Mouse (Mus musculus) yolk sac, embryonic 10.5 days (tissue): ENCODE measurements around the gene Nrxn2.

Experiments used
- DNase-seq: peaks from one replicate; pipeline ENCODE4 v3.0.0-alpha.2; 2017; ENCODE audit warnings: low spot score

Gene Nrxn2

DNA sequence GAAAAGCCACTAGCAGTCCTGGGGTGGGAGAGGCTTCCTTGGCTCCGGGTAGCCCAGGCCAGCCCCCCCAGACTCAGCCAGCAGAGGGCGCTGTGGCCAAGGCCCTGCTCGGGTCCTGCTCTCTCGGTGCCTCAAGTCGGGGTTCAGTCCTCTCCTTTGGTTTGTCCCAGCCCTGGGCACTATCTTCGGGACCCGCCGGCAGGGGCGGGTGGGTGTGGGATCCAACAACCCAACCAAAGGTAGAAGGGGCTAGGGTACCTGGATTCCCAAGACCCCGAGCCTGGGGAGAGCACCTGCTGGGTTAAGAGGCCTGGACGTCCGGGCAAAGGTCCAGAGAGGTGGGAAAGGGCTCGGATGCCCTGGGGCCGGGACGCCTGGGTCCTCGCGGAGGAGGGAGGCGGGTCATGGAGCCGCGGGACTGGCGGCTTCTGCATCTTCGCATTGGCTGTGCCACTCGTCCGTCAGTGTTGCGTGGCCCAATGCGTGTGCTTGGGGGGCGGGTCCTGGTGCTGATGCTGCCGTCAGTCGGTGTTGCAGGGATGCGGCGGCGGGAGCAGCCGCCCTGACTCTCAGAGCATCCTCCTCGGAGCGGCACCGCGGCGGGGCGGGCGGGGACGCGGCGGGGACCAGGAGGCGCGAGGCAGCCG is at the start of gene Nrxn2:
TSS of gene Nrxn2 (plus strand) at position 499 of the 647 bp plus-strand sequence.
- peak; percentile 75 for DNase-seq

GRCm38 (mm10) chr19:6370175-6370574 is 48.4 kb upstream of the Nrxn2 start:
- no peak for DNase-seq

GRCm38 (mm10) chr19:6372433-6372832 is 46.1 kb upstream of the Nrxn2 start:
- DNase-seq: no peak

GRCm38 (mm10) chr19:6373539-6374400 is 44.8 kb upstream of the Nrxn2 start:
- no peak for DNase-seq

DNA sequence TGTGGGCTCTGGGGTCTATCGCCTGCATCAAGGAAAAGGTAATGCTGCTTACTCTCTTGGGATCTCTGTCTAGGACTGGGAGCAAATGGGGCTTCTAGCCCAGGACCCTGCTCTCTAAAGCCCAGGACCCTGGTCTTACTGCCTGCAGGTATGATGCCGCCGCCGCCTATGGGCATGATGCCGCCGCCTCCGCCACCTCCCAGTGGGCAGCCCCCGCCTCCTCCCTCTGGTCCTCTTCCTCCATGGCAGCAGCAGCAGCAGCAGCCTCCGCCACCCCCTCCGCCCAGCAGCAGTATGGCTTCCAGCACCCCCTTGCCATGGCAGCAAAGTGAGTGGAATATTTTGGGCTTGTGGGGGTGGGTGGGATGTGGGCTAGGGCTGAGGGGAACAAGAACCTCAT is 44.0 kb upstream of the Nrxn2 start:
- DNase-seq: no peak

GRCm38 (mm10) chr19:6375423-6376254 is 42.9 kb upstream of the Nrxn2 start:
- DNase-seq: no peak

GRCm38 (mm10) chr19:6376255-6376564 is 42.3 kb upstream of the Nrxn2 start:
- no peak for DNase-seq

DNA sequence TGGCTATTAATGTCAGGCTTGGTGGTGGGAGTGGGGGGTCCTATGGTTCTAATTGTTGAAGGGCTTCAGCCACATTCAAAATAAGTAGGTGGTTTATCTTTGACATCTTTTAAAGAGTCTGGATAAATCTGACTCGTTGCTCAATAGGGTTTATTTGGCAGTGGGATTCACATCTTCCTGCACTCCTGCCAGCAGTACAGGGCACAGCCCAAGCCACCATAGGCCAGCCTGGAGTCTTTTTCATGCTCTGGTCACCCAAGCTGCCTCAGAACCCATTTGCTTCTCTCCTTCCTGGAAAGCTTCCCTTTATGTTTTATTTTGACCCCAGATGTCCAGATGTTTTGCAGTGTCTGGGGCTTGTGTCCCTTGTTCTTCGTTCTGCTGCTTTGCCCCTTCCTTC is 41.9 kb upstream of the Nrxn2 start:
- DNase-seq: no peak

GRCm38 (mm10) chr19:6377327-6378040 is 41.0 kb upstream of the Nrxn2 start:
- DNase-seq: no peak

DNA sequence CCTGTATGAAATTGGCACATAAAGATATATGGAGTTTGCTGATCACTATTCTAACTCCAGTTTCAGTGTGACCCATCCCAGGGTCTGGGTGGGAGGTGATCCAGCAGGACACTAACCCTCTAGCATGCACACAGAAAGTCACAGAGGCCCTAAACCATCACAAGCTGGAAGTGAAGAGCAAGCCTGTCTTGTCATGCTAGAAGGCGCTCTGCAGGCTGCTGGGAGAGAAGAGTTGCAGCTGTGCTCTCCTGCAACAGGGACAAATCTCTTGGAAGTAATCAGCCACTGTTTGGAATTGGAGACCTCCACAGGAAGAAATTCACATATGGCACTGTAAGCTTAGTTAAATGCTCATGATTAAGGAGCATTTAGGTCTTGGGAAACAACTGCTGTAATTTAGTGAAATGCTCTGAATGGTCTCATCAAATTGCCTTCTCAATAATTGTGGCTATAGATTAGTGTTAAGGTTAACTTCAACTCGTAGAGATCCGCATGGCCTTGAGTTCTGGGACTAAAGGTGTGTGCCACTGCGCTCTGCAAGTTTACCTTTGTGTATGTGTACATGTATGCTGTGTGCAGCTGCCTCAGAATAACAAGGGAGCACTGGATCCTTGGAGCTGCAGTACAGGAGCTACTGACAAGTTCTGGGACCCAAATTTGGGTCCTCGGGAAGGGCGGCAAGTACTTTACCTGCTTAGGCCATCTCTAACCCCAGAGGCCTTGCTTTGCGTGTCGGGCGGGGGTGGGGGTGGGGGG is 37.9 kb upstream of the Nrxn2 start:
- no peak for DNase-seq

- no peak for DNase-seq
These were observed 37.3 kb upstream of the Nrxn2 start for GRCm38 (mm10) chr19:6381238-6381637.

DNA sequence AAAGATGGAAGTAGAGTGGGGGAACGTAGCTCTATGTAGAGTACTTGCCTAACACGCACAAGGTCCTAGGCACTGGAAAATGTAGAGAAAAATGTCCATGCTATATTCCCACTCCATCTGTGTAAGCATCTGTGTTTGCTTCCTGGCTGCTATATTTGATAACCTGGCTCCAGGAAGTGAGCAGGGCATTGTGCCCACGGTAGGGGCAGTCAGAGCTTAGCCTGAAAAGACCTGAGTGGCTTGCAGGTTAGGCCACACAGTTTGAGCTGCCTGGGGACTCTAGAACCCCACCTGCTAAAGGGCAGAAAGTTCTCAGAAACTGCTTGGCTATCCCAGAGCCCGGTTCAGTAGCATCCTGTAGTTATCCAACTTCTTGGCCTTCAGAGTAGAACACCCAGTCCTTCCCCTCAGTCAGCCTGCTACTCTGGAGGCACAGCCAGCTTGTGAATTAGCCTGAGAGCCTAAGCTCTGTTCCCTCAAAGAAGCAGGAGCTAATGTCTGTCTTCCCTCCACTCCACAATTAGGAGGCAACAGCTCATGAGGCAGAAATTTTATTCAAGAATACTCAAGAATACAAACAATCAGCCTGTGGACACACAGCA is 36.1 kb upstream of the Nrxn2 start:
- no peak for DNase-seq

DNA sequence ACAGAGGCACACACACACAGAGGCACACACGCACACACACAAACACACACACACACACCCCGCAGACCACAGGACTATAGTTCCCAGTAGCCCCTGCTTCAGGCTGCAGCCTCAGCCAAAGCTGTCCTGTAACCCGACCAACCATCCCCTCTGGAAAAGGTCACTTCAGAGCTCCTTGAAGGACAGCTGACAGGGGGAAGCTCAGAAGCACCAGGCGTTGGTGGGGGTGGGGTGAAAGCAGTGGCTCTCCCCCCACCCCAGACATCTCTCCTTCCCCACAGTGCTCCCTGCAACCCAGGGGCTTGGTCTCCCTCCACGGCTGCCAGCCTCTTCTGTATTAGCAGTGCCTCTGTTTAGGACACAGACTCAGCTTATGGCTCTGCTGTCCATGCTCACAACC is 35.1 kb upstream of the Nrxn2 start:
- DNase-seq: no peak

DNA sequence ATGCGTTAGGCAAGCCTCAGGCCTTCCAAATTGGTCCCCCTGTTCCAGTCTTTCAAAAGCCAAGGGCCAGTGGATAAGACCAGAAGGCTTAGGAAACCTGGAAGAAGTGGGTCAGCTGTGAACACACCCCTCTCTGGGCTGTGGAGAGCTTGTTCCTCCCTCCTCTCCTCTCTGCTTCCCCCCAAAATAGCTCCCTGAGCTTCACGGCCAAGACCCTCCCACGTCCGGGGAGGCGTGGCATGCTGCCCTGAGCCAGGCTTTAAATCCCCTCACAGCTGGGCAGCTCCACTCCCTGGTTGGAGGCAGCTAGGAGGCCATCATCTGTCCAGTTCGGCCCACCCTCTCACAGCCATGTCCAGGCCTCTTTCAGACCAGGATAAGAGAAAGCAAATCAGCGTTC is 34.4 kb upstream of the Nrxn2 start, which contains the start of gene Pygm:
TSS of gene Pygm (plus strand) at position 272 of the 400 bp plus-strand sequence.
- no peak for DNase-seq

DNA sequence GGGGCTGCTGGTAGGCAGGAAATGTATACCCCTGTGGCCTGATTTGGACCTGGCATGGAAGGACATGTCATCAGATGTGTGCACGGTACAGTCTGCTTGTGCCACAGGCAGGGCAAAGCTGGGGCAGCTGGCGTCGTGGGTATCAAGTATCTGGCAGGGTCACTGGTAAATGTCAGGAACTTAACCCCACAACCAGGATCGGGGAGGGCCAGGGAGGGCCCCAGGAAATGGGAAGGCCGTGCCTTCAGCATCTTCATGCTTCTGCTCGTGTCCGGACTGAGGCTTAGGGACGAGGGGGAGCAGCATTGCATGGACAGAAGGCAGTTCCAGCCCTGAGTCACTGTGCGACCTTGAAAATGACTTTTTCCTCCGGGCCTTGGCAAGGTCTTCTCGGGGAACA is 33.6 kb upstream of the Nrxn2 start:
- no peak for DNase-seq

- no peak for DNase-seq
These were observed 33.1 kb upstream of the Nrxn2 start for GRCm38 (mm10) chr19:6385419-6385818.

GRCm38 (mm10) chr19:6385821-6386220 is 32.7 kb upstream of the Nrxn2 start:
- no peak for DNase-seq

DNA sequence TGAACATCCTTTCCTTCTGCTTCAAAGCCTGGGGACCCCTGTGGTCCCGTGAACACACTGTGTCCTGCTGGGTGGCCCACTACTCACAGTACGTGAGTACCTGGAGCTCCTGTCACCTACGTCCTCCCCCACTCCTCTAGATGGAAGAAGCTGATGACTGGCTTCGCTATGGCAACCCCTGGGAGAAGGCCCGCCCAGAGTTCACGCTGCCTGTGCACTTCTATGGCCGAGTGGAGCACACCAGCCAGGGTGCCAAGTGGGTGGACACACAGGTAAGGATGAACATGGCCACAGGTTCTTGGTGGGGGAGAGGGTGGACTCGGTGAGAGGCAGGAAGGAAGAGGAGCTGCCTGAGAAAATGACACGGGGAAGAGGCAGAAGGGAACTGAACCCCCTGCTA is 32.3 kb upstream of the Nrxn2 start:
- no peak for DNase-seq

GRCm38 (mm10) chr19:6388006-6388405 is 30.5 kb upstream of the Nrxn2 start:
- DNase-seq: no peak

- peak; percentile 88 for DNase-seq
These were observed 28.7 kb upstream of the Nrxn2 start for GRCm38 (mm10) chr19:6389803-6390202.

GRCm38 (mm10) chr19:6390251-6390650 is 28.3 kb upstream of the Nrxn2 start:
- DNase-seq: no peak
